Mouse (Mus musculus) kidney, adult 11 months (tissue): Measurements from ENCODE around the gene Commd1.

Experiments used
- DNase-seq: peaks from one replicate; pipeline ENCODE4 v3.0.0; 2022

Gene Commd1

GRCm38 (mm10) chr11:22885350-22885749 lies 96.8 kb downstream of the Commd1 start:
- DNase-seq, result no peak

GRCm38 (mm10) chr11:22883676-22884075 lies 98.5 kb downstream of the Commd1 start:
- DNase-seq, result peak; percentile 54

- no peak for DNase-seq
Observed at GRCm38 (mm10) chr11:22882926-22883325, 99.3 kb downstream of the Commd1 start.

- DNase-seq, result no peak
Observed at GRCm38 (mm10) chr11:22880383-22881172, 101.6 kb downstream of the Commd1 start.

GRCm38 (mm10) chr11:22879645-22880044 lies 102.5 kb downstream of the Commd1 start:
- no peak for DNase-seq

- DNase-seq, result no peak
Observed at GRCm38 (mm10) chr11:22876680-22877330, 105.4 kb downstream of the Commd1 start.

- no peak for DNase-seq
Observed at GRCm38 (mm10) chr11:22875279-22875678, 106.9 kb downstream of the Commd1 start.

GRCm38 (mm10) chr11:22874747-22875146 lies 107.4 kb downstream of the Commd1 start:
- DNase-seq, result no peak

- peak; percentile 20 for DNase-seq
Observed at GRCm38 (mm10) chr11:22873383-22873782, 108.8 kb downstream of the Commd1 start.

- no peak for DNase-seq
Observed at GRCm38 (mm10) chr11:22872307-22872680, 109.9 kb downstream of the Commd1 start.

GRCm38 (mm10) chr11:22871628-22872306 lies 110.4 kb downstream of the Commd1 start:
- DNase-seq, result no peak

- no peak for DNase-seq
Observed at GRCm38 (mm10) chr11:22868582-22868981, 113.6 kb downstream of the Commd1 start.

- no peak for DNase-seq
Observed at GRCm38 (mm10) chr11:22867691-22868090, 114.5 kb downstream of the Commd1 start.

- DNase-seq, result no peak
Observed at GRCm38 (mm10) chr11:22865635-22866246, 116.4 kb downstream of the Commd1 start.

GRCm38 (mm10) chr11:22864305-22865060 lies 117.7 kb downstream of the Commd1 start:
- DNase-seq, result no peak

- no peak for DNase-seq
Observed at GRCm38 (mm10) chr11:22863581-22863980, 118.6 kb downstream of the Commd1 start.

GRCm38 (mm10) chr11:22861315-22861714 lies 120.9 kb downstream of the Commd1 start:
- DNase-seq, result no peak

GRCm38 (mm10) chr11:22860335-22861227 lies 121.6 kb downstream of the Commd1 start, which contains the start of gene B3gnt2:
B3gnt2 (minus strand) TSS chr11:22860961.
- no peak for DNase-seq

GRCm38 (mm10) chr11:22859633-22860334 lies 122.4 kb downstream of the Commd1 start:
- DNase-seq, result peak; percentile 89

- DNase-seq, result peak; percentile 59
Observed at GRCm38 (mm10) chr11:22859301-22859632, 122.9 kb downstream of the Commd1 start.
